Mouse (Mus musculus) retina, postnatal 1 day (tissue): ENCODE measurements around the gene Gm9972.

Experiments
- DNase-seq: peaks from one replicate; pipeline ENCODE4 v3.0.0-alpha.2; 2012

Gene Gm9972

DNA sequence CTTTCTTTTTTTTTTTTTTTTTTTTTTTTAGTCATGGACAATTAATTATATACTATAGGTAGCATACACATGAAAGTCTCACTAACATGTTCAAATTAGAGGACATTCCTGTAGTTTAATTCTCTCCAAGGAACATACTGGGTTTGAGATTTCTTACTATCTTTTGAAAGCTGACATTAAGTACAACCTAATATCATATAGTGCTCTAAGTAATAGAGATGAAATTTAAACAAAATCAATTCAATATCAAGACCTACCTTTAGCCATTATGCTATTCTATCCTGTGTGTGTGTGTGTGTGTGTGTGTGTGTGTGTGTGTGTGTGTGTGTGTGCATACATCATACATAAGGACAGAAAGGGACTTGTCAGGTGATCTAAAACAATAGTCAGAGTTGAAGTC lies at the start of gene Gm9972:
TSS of gene Gm9972 (plus strand) at position 301 of the 400 bp plus-strand sequence.
- no peak for DNase-seq

DNA sequence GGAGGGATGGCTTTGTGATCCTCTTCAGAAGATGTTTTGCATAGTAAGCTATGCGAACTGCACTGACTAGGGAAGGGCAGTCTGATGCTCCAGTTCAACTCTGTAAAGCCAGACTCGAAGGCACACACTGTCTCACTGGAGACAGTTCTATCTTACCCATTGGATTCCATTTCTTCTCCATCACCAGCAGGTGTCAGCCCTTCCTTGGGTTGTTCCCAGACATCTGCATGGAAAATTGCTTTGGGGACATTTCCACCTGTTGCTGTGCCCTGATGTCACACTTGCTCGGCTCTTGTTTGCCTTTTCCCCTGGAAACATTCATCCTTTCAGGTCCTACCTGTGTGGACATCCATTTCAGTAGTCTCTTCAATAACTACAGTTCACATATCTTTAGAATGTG lies 36.4 kb upstream of the Gm9972 start:
- peak; percentile 31 for DNase-seq

DNA sequence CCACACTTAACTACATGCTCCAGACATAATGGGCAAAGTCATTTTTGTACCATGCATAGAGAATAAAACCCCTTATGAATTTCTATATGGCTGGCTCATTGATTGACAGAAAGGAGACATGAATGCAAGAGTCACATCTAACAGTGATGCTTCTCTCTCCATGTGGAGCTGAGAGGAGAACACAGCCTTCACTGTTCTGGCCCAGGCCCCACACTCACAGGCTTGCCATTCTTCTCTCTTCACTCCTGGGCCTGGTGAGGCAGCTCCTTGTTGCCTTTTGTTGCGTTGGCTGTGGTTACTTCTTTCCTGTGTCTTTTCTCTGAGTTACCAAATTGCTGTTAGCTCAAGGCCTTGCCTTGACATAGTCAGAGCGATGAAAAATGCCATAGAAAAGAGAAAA lies 23.6 kb upstream of the Gm9972 start:
- no peak for DNase-seq

DNA sequence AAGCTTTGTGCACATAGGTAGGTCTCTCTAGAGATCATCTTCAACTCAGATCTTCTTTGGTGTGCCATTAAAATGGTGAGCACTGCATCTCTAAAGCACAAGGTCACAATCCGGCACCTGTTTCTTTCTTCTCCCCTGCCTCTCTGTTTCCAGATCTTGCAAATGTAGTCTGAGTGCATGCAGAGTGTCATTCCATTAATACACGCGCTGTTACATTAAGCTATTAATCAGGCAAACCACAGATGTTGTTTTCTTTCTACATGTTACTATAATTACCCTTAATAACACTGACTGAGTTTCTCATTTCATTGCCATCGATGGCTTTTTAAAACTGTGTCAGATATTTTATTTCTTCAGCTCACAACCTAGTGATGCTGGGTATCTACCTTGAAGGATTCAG lies 22.6 kb upstream of the Gm9972 start:
- no peak for DNase-seq

DNA sequence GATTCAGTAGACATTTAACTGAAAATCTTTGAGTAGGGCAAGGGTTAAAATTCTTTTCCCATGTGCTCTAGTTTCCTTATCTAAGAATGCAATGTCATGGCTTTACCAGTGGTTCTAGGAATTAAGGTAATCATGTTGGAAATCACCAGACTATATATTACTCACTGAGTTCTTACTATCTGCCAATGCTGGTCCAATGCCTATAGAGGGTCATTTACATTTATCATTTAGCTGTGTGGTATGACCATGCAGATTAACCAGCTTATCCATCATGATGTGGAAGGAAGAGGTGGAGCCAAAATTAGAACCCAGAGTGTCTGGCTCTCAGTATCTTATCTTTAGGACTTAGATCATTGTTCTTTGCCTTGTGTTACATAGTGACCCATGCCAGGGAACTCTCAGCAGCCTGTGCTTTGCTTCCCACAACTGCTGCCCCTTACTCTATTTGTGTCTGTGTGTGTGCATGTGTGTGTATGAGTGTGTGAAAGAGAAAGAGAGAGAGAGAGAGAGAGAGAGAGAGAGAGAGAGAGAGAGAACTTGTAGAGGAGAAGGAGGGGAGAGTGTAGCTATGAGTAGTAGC lies 12.3 kb upstream of the Gm9972 start:
- DNase-seq, result no peak

DNA sequence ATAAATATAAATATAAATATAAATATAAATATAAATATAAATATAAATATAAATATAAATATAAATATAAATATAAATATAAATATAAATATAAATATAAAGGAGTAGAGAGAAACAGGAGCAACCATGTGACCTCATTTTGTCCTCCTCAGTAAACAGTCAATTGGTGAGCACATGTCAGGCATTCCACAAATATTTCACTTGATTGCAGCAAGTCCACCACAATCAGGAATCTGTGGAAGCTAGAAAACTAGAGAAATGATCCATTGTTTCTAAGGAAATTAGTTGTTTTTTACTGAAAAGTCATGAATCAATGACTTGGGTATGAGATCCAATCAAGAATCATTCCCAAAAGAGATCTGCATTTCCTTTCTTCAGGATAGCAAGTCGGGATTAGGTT lies 5.7 kb upstream of the Gm9972 start:
- DNase-seq, result no peak

DNA sequence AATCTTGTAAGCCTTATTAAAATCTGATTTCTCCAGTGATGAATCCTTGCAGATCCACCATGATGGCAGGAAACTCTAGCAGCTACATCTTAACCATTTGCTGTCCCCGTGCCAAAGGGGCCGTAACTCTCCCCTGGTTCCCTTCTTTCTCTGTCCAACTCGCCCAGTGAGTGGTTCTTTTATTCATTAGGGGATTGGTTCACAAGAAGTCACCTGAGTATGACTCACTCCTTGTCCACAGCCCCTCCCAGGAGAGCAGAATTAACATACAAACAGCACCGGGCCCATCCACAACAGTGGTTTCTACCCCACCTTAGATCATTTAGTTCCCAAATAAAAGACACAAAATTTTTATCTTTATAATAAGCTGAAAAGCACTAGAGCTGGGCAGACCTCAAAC lies 3.4 kb upstream of the Gm9972 start:
- no peak for DNase-seq

DNA sequence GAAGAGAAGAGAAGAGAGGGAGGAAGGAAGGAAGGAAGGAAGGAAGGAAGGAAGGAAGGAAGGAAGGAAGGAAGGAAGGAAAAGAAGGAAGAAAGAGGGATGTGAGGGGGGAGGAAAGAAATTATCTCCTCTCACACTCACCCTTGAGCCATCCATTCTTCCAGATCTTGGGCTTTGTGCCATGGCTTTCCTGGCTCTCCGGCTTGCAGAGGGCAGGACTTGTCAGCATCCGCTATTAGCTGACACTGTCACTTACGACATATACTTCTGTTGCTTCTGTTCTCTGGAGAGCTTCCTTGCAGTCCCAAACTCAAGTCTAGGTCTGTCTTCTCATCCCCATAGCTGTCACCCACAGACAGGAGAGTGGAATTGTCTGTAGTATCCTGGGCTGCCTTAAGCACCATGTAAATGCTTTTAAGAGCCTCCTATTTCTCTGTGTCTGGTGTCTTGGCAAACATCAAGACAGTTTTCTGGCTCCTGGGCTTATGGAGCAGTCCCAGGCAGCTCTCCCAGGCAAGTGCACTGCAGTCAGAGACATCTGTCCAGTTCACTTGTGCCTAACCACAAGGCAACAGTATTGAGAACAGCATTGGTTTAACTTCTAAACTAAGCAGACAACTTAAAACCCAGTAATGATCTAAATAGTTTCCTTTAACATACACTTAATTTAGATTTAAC lies 10.5 kb downstream of the Gm9972 start:
- DNase-seq, result no peak

DNA sequence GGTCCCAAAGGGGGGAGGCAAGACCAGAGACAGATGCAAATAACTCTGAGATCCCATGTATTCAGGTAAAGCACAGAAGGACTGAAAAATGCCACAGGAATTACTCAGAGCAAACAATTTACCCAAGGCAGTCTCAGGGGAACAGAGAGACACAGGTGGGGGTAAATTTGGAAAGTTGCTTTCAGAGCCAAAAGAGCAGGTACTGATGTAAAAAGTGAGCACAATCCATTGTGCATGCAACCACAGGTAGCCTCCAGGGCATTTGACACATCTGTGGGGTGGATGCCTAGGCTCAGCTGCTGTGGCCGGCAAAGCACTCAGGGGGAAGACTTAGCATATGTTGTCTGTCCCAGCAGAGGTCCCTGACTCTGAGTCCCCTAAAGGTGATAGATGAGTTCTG lies 13.8 kb downstream of the Gm9972 start:
- DNase-seq, result peak; percentile 11

DNA sequence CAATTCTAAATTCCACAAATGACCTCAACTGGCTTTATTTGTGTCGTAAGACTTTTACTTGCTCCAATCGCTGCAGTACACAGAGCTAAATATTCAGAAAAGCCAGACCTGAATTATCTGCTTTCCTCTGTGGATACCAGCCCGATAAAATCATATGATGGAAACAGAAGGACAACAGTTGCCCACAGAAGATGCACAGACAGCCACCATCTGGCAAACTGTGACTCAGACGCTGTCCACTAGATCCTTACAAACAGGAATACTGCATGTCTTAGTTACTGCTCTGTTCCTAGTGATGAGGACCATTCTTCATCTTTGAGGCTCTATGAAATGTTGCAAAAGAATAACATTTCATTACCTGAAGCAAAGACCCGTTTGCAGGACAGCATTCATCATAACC lies 19.4 kb downstream of the Gm9972 start:
- no peak for DNase-seq

DNA sequence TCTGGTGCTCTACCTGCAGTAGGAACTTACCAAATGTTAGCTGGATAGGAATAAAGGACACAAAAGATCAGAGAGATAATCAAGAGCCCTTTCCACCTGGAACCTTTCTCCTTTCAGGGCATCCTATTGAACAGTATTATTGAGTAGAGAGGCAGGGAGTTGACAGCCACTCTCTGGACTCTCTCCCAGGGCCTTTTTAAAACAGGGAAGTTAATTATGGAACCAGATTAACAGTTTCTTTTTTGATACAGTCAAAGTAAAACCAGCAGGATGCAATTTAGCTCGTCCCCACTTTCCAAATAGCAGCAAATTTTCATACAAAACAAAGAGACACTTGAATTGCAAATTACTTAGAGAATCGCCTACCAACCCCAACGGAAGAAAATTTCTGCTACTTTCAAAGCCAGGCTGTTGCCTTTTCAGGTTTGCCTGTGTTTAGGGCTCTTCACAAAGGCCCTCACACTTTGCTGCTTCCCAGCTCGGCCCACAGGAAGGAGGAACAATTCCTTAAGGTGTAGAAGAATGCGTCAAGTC lies 24.0 kb downstream of the Gm9972 start:
- DNase-seq, result no peak

DNA sequence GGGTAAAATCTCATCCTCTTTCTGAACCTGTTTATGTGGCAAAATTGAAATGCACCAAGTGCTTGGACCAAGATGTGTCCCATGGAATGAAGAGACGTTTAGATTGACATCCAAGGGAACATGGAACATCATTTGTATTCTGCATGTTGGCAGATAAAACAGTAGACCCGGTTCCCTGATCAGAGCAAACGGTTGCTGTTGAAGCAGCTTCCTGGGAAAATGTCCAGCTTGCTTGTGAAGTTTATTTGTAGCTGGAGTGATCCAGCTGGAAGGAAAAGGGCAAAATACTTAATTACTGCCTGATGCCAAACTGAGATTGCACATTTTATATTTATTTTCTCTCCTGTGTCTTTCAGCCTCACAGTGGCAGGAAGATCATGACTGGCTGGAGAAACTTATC lies 26.7 kb downstream of the Gm9972 start:
- DNase-seq, result no peak

DNA sequence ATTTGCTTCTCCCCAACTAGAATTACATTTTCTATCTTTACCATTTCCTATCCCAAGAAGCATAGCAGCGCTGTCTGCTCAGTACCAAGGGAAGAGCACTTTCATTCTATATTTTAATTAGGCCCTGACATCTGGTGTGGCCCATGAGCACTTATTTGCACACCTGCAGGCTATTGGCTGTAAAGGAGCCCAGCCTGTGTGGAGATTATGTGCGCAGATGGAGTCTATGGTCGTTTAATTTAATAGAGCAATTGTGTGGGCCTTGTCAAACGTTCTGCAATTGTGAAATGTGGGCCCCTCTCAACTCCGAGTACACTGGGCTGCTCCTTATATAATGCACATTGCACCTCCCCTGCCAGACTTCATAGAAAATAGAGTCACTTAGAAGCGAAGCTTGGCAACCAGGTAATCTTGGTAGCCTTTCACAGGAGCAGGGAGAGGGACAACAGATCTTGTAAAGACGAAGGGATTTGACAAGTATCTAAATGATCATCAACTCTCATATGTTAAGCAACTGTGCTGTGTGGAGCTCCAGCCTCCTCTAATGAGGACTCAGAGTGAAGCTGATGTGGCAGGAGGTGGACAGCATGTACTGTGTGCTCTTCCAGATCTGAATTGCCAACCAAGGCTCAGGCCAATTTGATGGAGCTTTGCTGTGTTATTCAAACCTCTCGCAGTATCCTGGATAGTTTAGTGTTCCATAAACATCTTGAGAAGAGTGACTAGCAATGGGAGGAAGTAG lies 50.9 kb downstream of the Gm9972 start:
- no peak for DNase-seq
